Mouse (Mus musculus): ENCODE measurements around the gene Atxn1.

Atxn1 gene

GRCm38 (mm10) chr13:45516501-45517393 is 448.1 kb downstream of the Atxn1 start:
- DNase-seq (ENCODE audit: low spot score) = peak; percentile 65

DNA sequence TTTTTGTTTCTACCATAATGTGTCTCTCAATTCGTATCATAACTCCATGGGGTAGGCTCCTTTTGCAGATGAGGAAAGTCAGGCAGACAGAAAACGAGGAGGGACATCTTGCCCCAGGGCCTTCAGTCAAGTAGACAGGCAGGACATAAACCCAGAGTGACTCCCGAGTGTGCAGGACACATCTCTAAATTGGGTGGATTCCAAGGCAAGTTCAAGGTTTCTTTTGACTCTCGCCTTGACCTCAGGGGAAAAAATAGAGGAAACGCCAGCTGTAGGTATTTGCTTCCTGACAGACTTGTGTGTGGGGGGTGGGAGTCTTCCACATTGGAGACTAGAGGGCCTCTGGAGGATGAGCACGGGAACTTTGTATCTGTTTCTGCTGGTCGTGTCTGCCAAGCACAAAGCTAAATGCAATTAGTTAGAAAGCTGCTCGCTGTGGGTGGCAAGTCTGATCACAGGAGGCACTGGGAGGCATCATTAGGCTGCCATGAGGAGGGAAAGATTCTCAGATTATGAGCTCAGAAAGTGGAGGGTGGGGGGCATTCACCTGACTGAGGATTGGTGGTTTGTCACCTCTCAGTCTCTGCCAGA is 449.9 kb downstream of the Atxn1 start:
- no peak for DNase-seq (ENCODE audit: low spot score)

GRCm38 (mm10) chr13:45514115-45514514 is 450.7 kb downstream of the Atxn1 start:
- DNase-seq (ENCODE audit: low spot score) = no peak

DNA sequence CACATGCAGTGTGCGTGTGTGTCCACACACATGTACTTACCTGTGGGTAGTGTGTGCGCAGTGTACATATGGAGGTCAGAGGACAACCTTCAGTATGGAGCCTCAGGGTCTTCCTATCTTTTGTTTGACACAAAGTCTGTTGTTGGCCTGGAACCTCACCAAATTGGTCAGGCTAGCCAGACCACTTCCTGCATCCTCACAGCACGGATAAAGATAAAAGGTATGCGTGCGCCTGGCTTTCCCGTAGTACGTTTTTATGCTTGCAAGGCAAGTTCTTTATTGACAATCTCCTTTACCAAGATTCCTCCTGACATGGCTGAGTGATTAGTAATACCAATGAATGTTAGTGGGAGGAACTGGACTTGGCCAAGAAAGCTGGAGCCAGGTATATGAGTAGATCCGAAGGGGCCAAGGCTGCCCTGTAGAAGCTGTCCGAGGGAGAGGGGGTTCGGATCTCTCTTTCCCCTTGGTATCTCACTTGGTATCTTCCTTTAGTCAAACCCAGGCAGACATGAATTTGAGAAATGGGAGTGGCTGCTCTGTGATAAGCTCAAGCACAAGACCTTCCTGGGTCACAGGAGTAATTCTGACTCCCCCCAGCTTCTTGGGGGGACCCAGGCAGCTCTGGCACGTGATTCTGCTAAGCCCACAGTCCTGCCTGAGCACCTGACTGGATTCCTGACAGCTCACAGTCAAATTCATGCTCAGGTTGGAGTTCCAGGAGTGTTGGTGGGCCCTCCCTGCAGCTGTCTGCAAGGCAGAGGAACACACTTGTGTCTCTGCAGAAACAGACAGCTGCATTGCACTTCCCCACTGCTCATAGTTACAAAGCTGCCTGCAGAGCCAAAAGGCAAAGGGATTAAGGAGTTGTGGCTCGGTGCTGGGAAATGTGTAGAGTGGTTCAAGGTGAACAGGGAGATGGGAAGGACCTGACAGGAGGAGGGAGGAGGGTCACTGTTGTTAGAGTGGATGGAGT is 451.5 kb downstream of the Atxn1 start:
- no peak for DNase-seq (ENCODE audit: low spot score)

DNA sequence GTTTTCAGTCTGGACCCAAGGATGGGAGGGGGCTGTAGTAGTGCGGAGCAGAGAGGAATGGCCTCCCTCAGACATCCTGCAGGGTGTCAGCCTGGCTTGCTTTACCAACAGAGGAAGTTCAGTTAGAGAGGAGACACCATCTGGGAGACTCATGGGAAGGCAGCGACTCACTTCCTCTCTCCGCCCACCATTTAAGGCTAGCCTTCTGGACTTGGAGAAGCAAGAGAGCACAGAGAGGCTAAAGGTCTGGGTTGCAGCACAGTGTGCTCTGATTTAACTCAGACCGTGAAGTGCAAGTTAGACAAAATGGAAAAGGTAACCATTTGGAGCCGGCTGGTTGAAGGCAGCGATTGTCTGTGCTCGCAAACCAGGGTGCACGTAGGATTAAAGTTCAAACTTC is 452.3 kb downstream of the Atxn1 start:
- DNase-seq (ENCODE audit: low spot score) = peak; percentile 33

GRCm38 (mm10) chr13:45511706-45512435 is 452.9 kb downstream of the Atxn1 start:
- DNase-seq (ENCODE audit: low spot score) = no peak

GRCm38 (mm10) chr13:45509366-45509765 is 455.4 kb downstream of the Atxn1 start:
- no peak for DNase-seq (ENCODE audit: low spot score)

DNA sequence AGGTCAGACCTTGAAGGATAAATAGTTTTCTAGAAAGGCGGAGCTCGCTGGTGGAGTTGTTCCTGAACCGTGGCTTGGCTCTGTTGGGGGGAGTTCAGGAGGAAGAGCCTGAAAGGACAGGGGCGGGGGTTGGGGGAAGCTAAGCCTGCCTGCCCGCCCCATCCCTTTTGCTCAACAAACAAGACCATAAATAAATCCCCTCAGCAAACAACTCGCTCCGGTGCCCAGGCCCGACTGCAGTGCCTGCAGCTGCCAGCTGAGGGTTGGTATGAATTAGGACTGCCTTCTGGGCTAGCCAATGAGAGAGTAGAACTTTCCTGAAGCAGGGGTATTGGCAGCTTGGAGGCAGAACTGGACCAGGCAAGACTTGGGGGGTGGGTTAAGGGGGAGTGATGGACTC is 456.3 kb downstream of the Atxn1 start:
- DNase-seq (ENCODE audit: low spot score) = peak; percentile 55

- peak; percentile 68 for DNase-seq (ENCODE audit: low spot score)
These were observed 457.3 kb downstream of the Atxn1 start, which contains the start of gene Gmpr for GRCm38 (mm10) chr13:45507274-45508229. TSS of gene Gmpr (plus strand) at chr13:45507444.

- DNase-seq (ENCODE audit: low spot score) = no peak
These were observed 459.3 kb downstream of the Atxn1 start for GRCm38 (mm10) chr13:45505546-45505945.

- DNase-seq (ENCODE audit: low spot score) = no peak
These were observed 462.0 kb downstream of the Atxn1 start for GRCm38 (mm10) chr13:45502791-45503190.

DNA sequence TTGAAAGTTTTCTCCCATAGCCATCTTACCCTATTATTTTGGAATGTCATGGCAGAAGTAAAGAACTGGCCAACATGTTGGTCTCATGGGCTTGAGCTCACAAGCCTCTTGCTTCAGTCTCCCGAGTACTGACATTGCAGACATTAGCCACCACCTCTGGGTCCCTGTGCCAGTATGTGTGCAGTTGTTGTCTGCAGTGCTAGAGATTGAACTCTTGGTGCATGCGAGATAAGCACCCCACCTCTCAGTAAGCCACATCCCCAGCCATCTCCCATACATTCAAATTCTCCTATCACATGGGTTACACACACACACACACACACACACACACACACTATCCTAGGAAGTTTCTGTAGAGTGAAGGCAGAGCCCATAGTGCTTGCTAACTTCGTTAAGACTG is 464.9 kb downstream of the Atxn1 start:
- no peak for DNase-seq (ENCODE audit: low spot score)

Data from embryo, embryonic 10 days (tissue).